Comparison of ENCODE assay signal across 8 mouse cellular contexts in the genomic region with DNA sequence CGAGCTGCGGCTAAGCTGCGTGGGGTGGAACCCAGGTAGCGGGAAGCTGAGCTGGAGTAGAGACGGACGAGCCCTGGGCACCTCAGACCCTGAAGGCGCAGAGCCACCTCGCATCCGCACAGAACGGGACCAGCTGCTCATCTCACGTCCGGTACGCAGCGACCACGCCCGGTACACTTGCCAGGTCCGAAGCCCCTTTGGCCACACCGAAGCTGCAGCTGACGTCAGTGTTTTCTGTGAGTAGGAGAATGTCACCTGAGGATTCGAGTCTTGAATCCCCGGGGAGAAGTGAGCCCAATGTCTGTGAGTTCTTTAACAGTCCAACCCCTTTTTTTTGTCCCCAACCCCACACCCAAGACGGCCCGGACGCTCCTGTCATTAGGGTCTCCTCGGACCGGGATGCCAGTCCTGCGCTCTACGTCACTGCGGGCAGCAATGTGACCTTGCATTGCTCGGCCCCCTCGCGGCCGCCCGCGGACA. TPM values are rescaled to one million over a fixed set of nuclear protein-coding genes. Genes with fewer than 3 reads are reported as not detected.
A peak's percentile ranks its signal among the peaks of the same experiment; 100 is the strongest.
DNase-seq lines count a peak whose midpoint lies in the region; ATAC-seq and TF ChIP-seq lines count a peak whose summit lies in the region.

No protein-coding gene starts in this region.

- H3K9ac ChIP-seq in kidney, embryonic 14.5 days (ENCODE audit: low read depth, low read length) = peak overlapping the region; percentile 34
- peak overlapping the region; percentile 58; the same call in 1 of the 2 replicates for H3K9ac ChIP-seq in liver, embryonic 16.5 days (ENCODE audit: low read depth, low read length)
- 0 out of 2 replicates have a peak overlapping the region, but pooled peaks have one; percentile 14 for H3K9ac ChIP-seq in stomach, embryonic 15.5 days

- 0 out of 2 replicates have a peak, but pooled peaks have one; percentile 9 for TF ChIP-seq POLR2A in bone marrow, adult 2 months (IDR thresholded peaks at IDR 0.05; ENCODE audit: borderline replicate concordance, control insufficient read depth, low read depth, low read length)

- no peak for DNase-seq in kidney, adult 11 months
- DNase-seq in heart, postnatal 4 days = peak; percentile 22
- DNase-seq in adrenal gland, adult 8-10 months = no peak

- TF ChIP-seq CTCF in bone marrow, adult 2 months (IDR thresholded peaks at IDR 0.05; ENCODE audit: control insufficient read depth, insufficient read depth, low read length) = peak; percentile 25; the same call in 1 of the 2 replicates

- peak overlapping the region; percentile 45 for H3K4me3 ChIP-seq in kidney, embryonic 14.5 days (ENCODE audit: low read length)
- peak overlapping the region; percentile 74 for H3K4me3 ChIP-seq in bone marrow, adult 2 months (replicated peaks; ENCODE audit: control insufficient read depth, low read depth, low read length)
- peak overlapping the region; percentile 52 for H3K4me3 ChIP-seq in liver, embryonic 16.5 days (ENCODE audit: low read depth, low read length)
- H3K4me3 ChIP-seq in stomach, embryonic 15.5 days (replicated peaks) = peak overlapping the region; percentile 47

- H3K36me3 ChIP-seq in kidney, embryonic 14.5 days (ENCODE audit: control insufficient read depth, insufficient read depth, low read length) = no peaks in the 10 kb centered on the region
- H3K36me3 ChIP-seq in liver, embryonic 16.5 days (ENCODE audit: control insufficient read depth, insufficient read depth) = no peaks in the 10 kb centered on the region
- H3K36me3 ChIP-seq in stomach, embryonic 15.5 days = no peaks in the 10 kb centered on the region

- no peaks in the 10 kb centered on the region for H3K4me1 ChIP-seq in kidney, embryonic 14.5 days (ENCODE audit: control insufficient read depth, insufficient read depth, low read length)
- peaks cover 2% of the 10 kb centered on the region for H3K4me1 ChIP-seq in bone marrow, adult 2 months (ENCODE audit: control insufficient read depth, insufficient read depth, low read length)
- H3K4me1 ChIP-seq in liver, embryonic 16.5 days (ENCODE audit: control insufficient read depth, low read depth, low read length) = peaks cover 19% of the 10 kb centered on the region
- peaks cover 10% of the 10 kb centered on the region; the same call in 1 of the 2 replicates for H3K4me1 ChIP-seq in stomach, embryonic 15.5 days

- peak overlapping the region; percentile 86 for H3K4me2 ChIP-seq in kidney, embryonic 14.5 days (replicated peaks; ENCODE audit: low read depth, low read length)
- H3K4me2 ChIP-seq in liver, embryonic 16.5 days (ENCODE audit: low read depth, low read length) = peak overlapping the region; percentile 81
- H3K4me2 ChIP-seq in stomach, embryonic 15.5 days = peak overlapping the region; percentile 85

- 9% methylated on average over 35 of the region's 35 CpGs for WGBS in kidney, embryonic 14.5 days
- 10% methylated on average over 35 of the region's 35 CpGs for WGBS in bone marrow, adult 2 months
- WGBS in liver, embryonic 16.5 days (ENCODE audit: insufficient replicate concordance) = 9% methylated on average over 35 of the region's 35 CpGs
- 6% methylated on average over 35 of the region's 35 CpGs for WGBS in stomach, embryonic 15.5 days

- no peaks in the 10 kb centered on the region for H3K27me3 ChIP-seq in kidney, embryonic 14.5 days (ENCODE audit: control insufficient read depth, insufficient read depth, low read length)
- H3K27me3 ChIP-seq in liver, embryonic 16.5 days (ENCODE audit: control insufficient read depth, insufficient read depth, low read depth, low read length) = no peaks in the 10 kb centered on the region
- no peaks in the 10 kb centered on the region; the same call in 1 of the 2 replicates for H3K27me3 ChIP-seq in stomach, embryonic 15.5 days (replicated peaks)

- H3K9me3 ChIP-seq in kidney, embryonic 14.5 days (ENCODE audit: control insufficient read depth, low read length) = no peaks in the 10 kb centered on the region
- H3K9me3 ChIP-seq in liver, embryonic 16.5 days (replicated peaks; ENCODE audit: control insufficient read depth, low read length) = no peaks in the 10 kb centered on the region
- no peaks in the 10 kb centered on the region for H3K9me3 ChIP-seq in stomach, embryonic 15.5 days

- H3K27ac ChIP-seq in kidney, embryonic 14.5 days (ENCODE audit: low read depth, low read length) = no peak overlapping the region
- peak overlapping the region; percentile 8; the same call in 1 of the 2 replicates for H3K27ac ChIP-seq in bone marrow, adult 2 months (ENCODE audit: control insufficient read depth, insufficient read depth, low read depth, low read length, poor library complexity)
- no peak overlapping the region for H3K27ac ChIP-seq in liver, embryonic 16.5 days (ENCODE audit: low read length)
- no peak overlapping the region for H3K27ac ChIP-seq in stomach, embryonic 15.5 days

- peak; percentile 5; the same call in 1 of the 2 replicates for ATAC-seq in kidney, embryonic 14.5 days (ENCODE audit: low FRiP score, low TSS enrichment)
- ATAC-seq in liver, embryonic 16.5 days (ENCODE audit: low read depth) = no peak
- ATAC-seq in stomach, embryonic 15.5 days (ENCODE audit: insufficient read depth, low FRiP score, low read depth) = no peak
- no peak for ATAC-seq in activated CD4-positive, CD25-positive, alpha-beta regulatory T cell, adult 4 months

RNA-seq across cellular contexts. Expression of a gene that starts 2.0 kb away (rescaled TPM):
- 2.9 and 3.6 TPM in 2 replicates for polyA plus RNA-seq in kidney, embryonic 14.5 days (2014; fragmentation: Nextera tagmentation; extraction: Ambion mirVana)
- 1.9 and 5.7 TPM in 2 replicates for polyA plus RNA-seq in bone marrow, adult 2 months (2011; ENCODE audit: insufficient read depth, insufficient read length, low replicate concordance, missing spikeins)
- total RNA-seq in heart, postnatal 4 days (2021) = 1 to 10 TPM; 4.1 to 6.3 TPM
- polyA plus RNA-seq in liver, embryonic 16.5 days (2015; fragmentation: Nextera tagmentation; extraction: Ambion mirVana) = 1.1 and 1.3 TPM in 2 replicates
- 6.0 and 7.7 TPM in 2 replicates for polyA plus RNA-seq in stomach, embryonic 15.5 days (2015; fragmentation: Nextera tagmentation; extraction: Ambion mirVana)
- 1 to 10 TPM; 1.3 to 4.3 (median 3.1) TPM for total RNA-seq in adrenal gland, adult 8-10 months (2022)
- 1 to 10 TPM; 1.2 to 4.3 TPM for polyA plus RNA-seq in activated CD4-positive, CD25-positive, alpha-beta regulatory T cell, adult 4 months (2017; shearing (Covaris generic))

RNA-seq across cellular contexts. Expression of a gene that starts 21.0 kb away (rescaled TPM):
- polyA plus RNA-seq in kidney, embryonic 14.5 days (2014; fragmentation: Nextera tagmentation; extraction: Ambion mirVana) = 0.27 TPM in 1 of 2 replicates, not detected in the other
- polyA plus RNA-seq in bone marrow, adult 2 months (2011; ENCODE audit: insufficient read depth, insufficient read length, low replicate concordance, missing spikeins) = not detected in 2 replicates
- 1 to 10 TPM; 2.9 to 3.0 TPM for total RNA-seq in heart, postnatal 4 days (2021)
- 0.17 and 0.22 TPM in 2 replicates for polyA plus RNA-seq in liver, embryonic 16.5 days (2015; fragmentation: Nextera tagmentation; extraction: Ambion mirVana)
- 0.96 and 1.1 TPM in 2 replicates for polyA plus RNA-seq in stomach, embryonic 15.5 days (2015; fragmentation: Nextera tagmentation; extraction: Ambion mirVana)
- 1 to 10 TPM in 1 of 4 experiments, under 1 TPM in 2, not detected in 1; 0.35 to 3.3 (median 0.80) TPM for total RNA-seq in adrenal gland, adult 8-10 months (2022)
- polyA plus RNA-seq in activated CD4-positive, CD25-positive, alpha-beta regulatory T cell, adult 4 months (2017; shearing (Covaris generic)) = not detected

RNA-seq across cellular contexts. Expression of a gene that starts 21.0 kb away (rescaled TPM):
- polyA plus RNA-seq in kidney, embryonic 14.5 days (2014; fragmentation: Nextera tagmentation; extraction: Ambion mirVana) = 323 and 358 TPM in 2 replicates
- polyA plus RNA-seq in bone marrow, adult 2 months (2011; ENCODE audit: insufficient read depth, insufficient read length, low replicate concordance, missing spikeins) = 149 and 240 TPM in 2 replicates
- total RNA-seq in heart, postnatal 4 days (2021) = 100 to 1,000 TPM; 882 to 955 TPM
- 314 and 319 TPM in 2 replicates for polyA plus RNA-seq in liver, embryonic 16.5 days (2015; fragmentation: Nextera tagmentation; extraction: Ambion mirVana)
- 353 and 355 TPM in 2 replicates for polyA plus RNA-seq in stomach, embryonic 15.5 days (2015; fragmentation: Nextera tagmentation; extraction: Ambion mirVana)
- total RNA-seq in adrenal gland, adult 8-10 months (2022) = 100 to 1,000 TPM; 286 to 399 (median 360) TPM
- polyA plus RNA-seq in activated CD4-positive, CD25-positive, alpha-beta regulatory T cell, adult 4 months (2017; shearing (Covaris generic)) = 100 to 1,000 TPM; 235 to 271 TPM

RNA-seq across cellular contexts. Expression of a gene that starts 24.3 kb away (rescaled TPM):
- polyA plus RNA-seq in kidney, embryonic 14.5 days (2014; fragmentation: Nextera tagmentation; extraction: Ambion mirVana) = not detected in 2 replicates
- 2.0 and 4.7 TPM in 2 replicates for polyA plus RNA-seq in bone marrow, adult 2 months (2011; ENCODE audit: insufficient read depth, insufficient read length, low replicate concordance, missing spikeins)
- total RNA-seq in heart, postnatal 4 days (2021) = not detected
- not detected in 2 replicates for polyA plus RNA-seq in liver, embryonic 16.5 days (2015; fragmentation: Nextera tagmentation; extraction: Ambion mirVana)
- 0.21 TPM in 1 of 2 replicates, not detected in the other for polyA plus RNA-seq in stomach, embryonic 15.5 days (2015; fragmentation: Nextera tagmentation; extraction: Ambion mirVana)
- total RNA-seq in adrenal gland, adult 8-10 months (2022) = not detected
- polyA plus RNA-seq in activated CD4-positive, CD25-positive, alpha-beta regulatory T cell, adult 4 months (2017; shearing (Covaris generic)) = 1 to 10 TPM in 1 of 2 experiments, not detected in 1; 1.4 TPM

RNA-seq across cellular contexts. Expression of a gene that starts 25.0 kb away (rescaled TPM):
- polyA plus RNA-seq in kidney, embryonic 14.5 days (2014; fragmentation: Nextera tagmentation; extraction: Ambion mirVana) = 0.72 and 0.84 TPM in 2 replicates
- polyA plus RNA-seq in bone marrow, adult 2 months (2011; ENCODE audit: insufficient read depth, insufficient read length, low replicate concordance, missing spikeins) = not detected in 2 replicates
- under 1 TPM; 0.29 TPM for total RNA-seq in heart, postnatal 4 days (2021)
- polyA plus RNA-seq in liver, embryonic 16.5 days (2015; fragmentation: Nextera tagmentation; extraction: Ambion mirVana) = not detected in 2 replicates
- polyA plus RNA-seq in stomach, embryonic 15.5 days (2015; fragmentation: Nextera tagmentation; extraction: Ambion mirVana) = 0.49 and 0.55 TPM in 2 replicates
- 1 to 10 TPM; 2.9 to 4.8 (median 3.6) TPM for total RNA-seq in adrenal gland, adult 8-10 months (2022)
- polyA plus RNA-seq in activated CD4-positive, CD25-positive, alpha-beta regulatory T cell, adult 4 months (2017; shearing (Covaris generic)) = not detected
